Mouse (Mus musculus): Measurements from ENCODE around the gene Spopl. TPM values are rescaled to one million over a fixed set of nuclear protein-coding genes. Genes with fewer than 3 reads are reported as not detected.
"Not testable (repeated sequence)": the region's sequence is repeated elsewhere in the genome, so short reads cannot be mapped to it uniquely, and the experiment has no call there.

The Spopl gene
- total RNA-seq (2017): 32.5 and 33.3 TPM in 2 replicates

DNA sequence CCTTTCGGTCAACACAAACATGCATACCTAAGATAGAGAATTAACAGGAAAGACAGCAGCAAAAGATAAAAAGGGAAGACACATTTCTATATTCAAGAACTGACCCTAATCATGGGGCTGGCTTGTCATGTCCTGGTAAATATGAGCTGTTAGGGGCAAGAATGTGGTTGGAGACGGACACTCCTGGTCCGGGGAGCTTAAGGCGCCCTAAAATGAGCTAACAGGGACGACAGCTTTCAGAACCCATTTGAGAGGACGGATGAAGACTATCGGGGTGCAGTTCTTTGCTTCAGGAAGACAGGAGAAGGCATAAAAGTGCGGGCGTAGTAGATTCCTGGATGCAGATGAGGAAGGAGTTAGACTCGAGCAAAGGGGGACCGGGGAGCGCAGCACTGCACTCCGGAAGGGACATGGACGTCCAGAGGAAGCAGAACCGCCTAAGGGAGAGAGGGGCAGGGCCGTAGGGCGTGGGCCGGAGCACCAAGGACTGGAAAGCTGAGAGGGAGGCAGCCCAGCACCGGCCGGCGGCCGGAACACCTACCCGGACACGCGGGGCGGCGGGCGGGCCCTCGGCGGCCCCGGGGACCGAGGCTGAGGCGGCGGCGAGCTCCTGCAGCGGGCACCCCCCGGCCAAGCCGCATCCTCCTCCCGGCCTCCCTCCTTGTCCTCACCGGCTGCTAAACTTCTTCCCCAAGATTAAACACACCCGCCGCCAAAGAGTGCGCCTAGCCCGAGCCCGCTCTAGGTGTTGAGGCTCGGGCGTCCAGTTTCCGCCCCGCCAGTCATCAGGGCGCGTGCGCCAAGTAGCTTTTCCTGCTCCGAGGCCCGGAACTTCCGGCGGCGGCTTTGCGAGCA is at the start of gene Spopl:
Spopl (minus strand) TSS at position 805 of the 855 bp plus-strand sequence.
- ATAC-seq (replicated peaks in 1 of 2; ENCODE audit: insufficient read depth in 1 of 2, low FRiP score in 2 of 2, low TSS enrichment in 1 of 2, low read depth in 1 of 2, poor library complexity in 2 of 2, severe bottlenecking in 2 of 2): peak; percentile 86 to 87

DNA sequence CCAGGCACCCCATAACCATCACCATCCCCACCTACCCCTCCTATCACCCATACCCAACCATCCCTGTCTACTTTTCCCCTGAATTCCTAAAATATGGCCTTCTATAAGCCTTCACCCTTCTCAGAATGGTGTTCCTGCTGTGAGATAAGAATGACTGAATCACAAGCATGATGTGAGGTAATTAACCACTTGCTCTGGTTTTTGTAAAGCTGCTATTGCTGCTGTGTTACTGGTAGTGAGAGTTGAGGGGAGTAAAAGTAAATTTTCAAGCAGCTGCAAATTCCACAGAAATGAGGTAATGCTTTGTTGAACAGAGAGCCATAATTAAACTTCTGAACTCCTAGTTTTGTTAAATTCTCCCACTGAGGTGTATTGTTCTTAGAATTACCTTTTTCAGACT is 48.2 kb upstream of the Spopl start:
- ATAC-seq (replicated peaks in 1 of 2; ENCODE audit: insufficient read depth in 1 of 2, low FRiP score in 2 of 2, low TSS enrichment in 1 of 2, low read depth in 1 of 2, poor library complexity in 2 of 2, severe bottlenecking in 2 of 2): no peak

DNA sequence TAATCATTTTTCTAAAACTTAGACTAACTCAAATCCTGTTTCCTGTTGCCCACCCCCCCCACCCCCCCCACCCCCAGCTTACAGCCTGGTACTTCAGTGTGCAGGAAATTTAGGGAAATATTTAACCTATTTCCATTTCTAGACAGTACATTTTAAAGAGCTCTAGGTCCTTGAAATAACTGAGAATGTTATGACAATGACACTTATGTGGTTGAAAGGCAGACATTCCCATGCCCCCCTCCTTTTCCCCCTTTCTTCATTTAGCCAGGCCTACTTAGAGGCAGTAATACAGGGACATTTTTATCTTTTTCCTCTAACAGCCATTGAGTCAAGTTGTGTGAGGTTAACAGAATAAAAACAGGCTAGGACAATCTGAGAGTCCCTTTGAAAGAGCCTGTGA is 46.1 kb upstream of the Spopl start:
- ATAC-seq (replicated peaks in 1 of 2; ENCODE audit: insufficient read depth in 1 of 2, low FRiP score in 2 of 2, low TSS enrichment in 1 of 2, low read depth in 1 of 2, poor library complexity in 2 of 2, severe bottlenecking in 2 of 2): no peak

DNA sequence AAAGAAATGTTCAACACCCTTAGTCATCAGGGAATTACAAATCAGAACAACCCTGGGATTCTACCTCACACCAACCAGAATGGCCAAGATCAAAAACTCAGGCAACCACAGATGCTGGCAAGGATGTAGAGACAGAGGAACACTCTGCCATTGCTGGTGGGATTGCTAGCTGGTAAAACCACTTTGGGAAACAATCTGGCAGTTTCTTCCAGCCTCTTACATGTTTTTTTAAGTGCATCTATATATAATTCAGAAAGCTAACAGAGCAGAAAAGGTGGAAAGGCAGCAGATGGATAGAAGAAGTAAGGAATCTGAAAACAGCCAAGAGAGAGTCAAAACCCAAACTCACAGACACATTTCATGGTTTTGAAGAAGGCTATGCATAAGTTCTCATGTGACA is 33.5 kb upstream of the Spopl start:
- no peak for ATAC-seq (replicated peaks in 1 of 2; ENCODE audit: insufficient read depth in 1 of 2, low FRiP score in 2 of 2, low TSS enrichment in 1 of 2, low read depth in 1 of 2, poor library complexity in 2 of 2, severe bottlenecking in 2 of 2)

DNA sequence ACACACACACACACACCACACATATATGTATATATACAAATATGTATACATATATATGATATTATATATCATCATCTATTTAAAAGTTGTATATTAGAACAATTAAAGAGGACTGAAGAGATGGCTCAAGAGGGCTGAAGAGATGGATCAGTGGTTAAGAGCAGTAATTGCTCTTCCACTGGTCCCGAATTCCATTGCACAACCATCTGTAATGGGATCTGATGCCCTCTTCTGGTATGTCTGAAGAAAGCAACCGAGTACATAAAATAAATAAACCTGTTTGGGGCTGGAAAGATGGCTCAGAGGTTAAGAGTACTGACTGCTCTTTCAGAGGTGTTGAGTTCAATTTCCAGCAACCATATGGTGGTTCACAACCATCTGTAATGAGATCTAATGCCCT is 16.9 kb upstream of the Spopl start:
- no peak for ATAC-seq (replicated peaks in 1 of 2; ENCODE audit: insufficient read depth in 1 of 2, low FRiP score in 2 of 2, low TSS enrichment in 1 of 2, low read depth in 1 of 2, poor library complexity in 2 of 2, severe bottlenecking in 2 of 2)

DNA sequence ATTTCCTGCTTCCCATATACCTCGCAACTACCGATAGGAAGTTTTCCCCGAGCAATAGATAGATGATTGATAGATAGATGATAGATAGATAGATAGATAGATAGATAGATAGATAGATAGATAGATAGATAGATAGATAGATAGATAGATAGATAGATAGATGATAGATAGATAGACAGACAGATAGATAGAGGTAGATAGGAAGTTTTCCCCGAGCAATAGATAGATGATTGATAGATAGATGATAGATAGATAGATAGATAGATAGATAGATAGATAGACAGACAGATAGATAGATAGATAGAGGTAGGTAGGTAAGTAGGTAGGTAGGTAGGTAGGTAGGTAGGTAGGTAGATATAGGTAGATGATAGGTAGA is 239 bp upstream of the Spopl start:
- ATAC-seq (replicated peaks in 1 of 2; ENCODE audit: insufficient read depth in 1 of 2, low FRiP score in 2 of 2, low TSS enrichment in 1 of 2, low read depth in 1 of 2, poor library complexity in 2 of 2, severe bottlenecking in 2 of 2): not testable (repeated sequence)

DNA sequence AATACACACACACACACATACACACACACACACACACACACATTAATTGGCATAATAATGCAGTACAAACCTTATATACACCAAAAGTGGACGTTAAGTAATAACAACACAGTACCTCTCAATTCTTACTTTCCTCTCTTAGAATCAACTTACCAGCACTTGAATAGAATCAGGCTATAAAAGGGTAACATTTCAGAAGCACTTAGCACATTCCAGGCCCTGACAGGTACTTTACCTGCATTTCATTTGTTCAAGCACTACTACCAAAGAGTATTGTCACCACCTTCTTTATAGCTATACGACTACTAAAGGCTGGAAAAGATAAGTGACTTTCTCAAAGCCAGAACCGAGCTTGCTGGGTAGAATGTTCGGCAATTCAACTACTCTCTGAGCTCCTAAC is 1.3 kb downstream of the Spopl start:
- no peak for ATAC-seq (replicated peaks in 1 of 2; ENCODE audit: insufficient read depth in 1 of 2, low FRiP score in 2 of 2, low TSS enrichment in 1 of 2, low read depth in 1 of 2, poor library complexity in 2 of 2, severe bottlenecking in 2 of 2)

DNA sequence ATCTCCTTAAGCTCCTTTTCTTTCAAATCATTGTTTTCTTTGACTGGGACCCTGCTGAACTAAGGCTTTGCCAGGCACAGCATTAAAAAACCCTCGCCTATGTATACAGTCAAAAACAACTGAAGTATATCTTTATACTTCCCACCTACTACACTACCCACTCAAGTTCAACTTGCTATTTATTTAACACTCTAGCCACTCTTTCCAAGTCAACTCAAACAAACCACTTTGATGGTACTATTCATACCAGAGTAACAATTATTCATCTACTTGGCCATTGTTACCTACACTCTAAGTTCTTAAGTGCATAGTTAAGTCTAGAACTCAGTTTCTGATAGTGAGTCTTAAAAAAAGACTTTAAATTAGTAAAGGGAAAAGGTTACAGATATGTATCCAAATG is 3.1 kb downstream of the Spopl start:
- no peak for ATAC-seq (replicated peaks in 1 of 2; ENCODE audit: insufficient read depth in 1 of 2, low FRiP score in 2 of 2, low TSS enrichment in 1 of 2, low read depth in 1 of 2, poor library complexity in 2 of 2, severe bottlenecking in 2 of 2)

DNA sequence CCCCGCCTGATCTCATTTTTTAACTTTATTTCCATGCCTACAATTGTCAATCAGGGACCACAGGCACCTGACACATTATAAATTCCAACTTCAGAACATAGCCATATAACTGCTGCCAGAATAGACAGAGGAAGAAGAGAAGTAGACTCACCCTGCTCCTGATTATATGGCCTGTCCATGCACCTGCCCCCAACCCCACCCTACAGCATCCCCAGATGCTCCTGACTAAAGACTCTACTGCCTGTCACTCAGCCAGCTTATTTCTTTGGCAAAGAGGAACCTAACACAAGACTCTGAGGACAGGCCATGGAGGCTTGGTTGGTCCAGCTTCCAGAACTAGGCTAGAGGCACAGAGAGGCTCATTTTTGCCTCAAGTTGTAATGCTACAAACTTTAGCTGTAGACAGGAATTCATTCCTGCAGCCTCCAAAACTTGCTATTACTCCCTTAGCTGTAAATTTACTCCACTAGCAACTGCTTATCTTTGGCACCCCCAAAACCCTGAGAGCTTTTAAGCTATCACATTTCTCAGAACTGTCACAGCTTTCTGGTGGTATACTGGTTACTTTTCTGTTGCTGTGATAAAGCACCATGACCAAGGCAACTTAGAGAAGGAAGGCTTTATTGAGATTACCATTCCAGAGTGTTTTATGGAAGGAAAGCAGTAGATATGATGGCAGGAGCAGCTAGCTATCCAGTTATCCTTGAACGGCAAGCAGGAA is 6.7 kb downstream of the Spopl start:
- no peak for ATAC-seq (replicated peaks in 1 of 2; ENCODE audit: insufficient read depth in 1 of 2, low FRiP score in 2 of 2, low TSS enrichment in 1 of 2, low read depth in 1 of 2, poor library complexity in 2 of 2, severe bottlenecking in 2 of 2)

DNA sequence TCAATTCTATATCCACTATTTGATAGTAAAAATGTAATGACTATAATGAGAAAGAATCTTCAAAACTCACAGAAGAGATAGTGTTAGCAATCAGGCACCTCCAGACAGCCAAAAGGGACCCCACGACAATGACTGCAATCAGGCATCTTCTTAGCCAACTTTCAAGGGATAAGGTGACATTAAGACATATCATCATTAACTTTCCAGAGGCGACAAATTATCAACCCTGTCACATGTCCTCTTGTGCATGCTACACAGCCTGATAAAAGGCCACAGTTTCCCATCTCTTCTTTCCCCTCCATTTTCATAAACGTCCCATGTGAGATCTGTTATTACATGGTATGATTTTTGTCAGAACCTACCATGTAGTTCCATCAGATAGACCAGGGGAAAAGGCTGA is 9.0 kb downstream of the Spopl start:
- ATAC-seq (replicated peaks in 1 of 2; ENCODE audit: insufficient read depth in 1 of 2, low FRiP score in 2 of 2, low TSS enrichment in 1 of 2, low read depth in 1 of 2, poor library complexity in 2 of 2, severe bottlenecking in 2 of 2): no peak; a peak in 1 of 4 replicates

DNA sequence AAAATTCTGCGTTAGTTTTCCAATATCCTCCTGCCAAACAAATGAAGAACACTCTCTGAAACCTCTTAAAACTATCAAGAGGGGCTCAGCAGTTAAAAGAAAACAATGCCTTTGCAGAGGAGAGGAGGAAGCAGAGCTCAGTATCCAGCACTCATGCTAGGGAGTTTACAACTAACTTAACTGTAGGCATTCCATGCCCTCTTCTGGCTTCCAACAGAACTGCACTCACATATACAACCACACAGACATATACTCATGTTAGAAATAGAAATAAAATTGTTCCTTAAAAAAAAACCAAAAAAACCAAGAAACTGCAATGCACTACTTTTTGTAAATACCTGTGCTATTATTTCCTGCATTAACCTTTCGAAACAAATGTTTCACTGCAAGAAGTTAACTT is 12.7 kb downstream of the Spopl start:
- ATAC-seq (replicated peaks in 1 of 2; ENCODE audit: insufficient read depth in 1 of 2, low FRiP score in 2 of 2, low TSS enrichment in 1 of 2, low read depth in 1 of 2, poor library complexity in 2 of 2, severe bottlenecking in 2 of 2): no peak

DNA sequence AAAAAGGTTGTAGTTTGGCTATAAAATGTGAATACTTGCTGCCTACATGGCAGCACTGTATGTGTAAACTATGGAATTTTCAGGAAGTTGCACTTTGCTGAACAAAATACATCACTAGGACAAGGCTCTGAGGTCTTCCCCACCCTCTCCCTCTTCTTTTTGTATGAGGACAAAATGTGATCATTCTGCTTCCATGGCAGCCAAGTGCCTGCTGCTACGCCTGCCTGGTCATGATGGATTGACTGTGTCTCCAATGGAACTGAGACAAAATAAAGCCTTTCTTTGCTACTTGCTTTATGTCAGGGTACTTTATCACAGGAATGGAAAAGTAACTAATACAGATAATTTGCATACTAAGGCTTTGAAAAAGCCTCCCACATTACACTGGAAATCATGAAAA is 20.7 kb downstream of the Spopl start:
- ATAC-seq (replicated peaks in 1 of 2; ENCODE audit: insufficient read depth in 1 of 2, low FRiP score in 2 of 2, low TSS enrichment in 1 of 2, low read depth in 1 of 2, poor library complexity in 2 of 2, severe bottlenecking in 2 of 2): no peak

DNA sequence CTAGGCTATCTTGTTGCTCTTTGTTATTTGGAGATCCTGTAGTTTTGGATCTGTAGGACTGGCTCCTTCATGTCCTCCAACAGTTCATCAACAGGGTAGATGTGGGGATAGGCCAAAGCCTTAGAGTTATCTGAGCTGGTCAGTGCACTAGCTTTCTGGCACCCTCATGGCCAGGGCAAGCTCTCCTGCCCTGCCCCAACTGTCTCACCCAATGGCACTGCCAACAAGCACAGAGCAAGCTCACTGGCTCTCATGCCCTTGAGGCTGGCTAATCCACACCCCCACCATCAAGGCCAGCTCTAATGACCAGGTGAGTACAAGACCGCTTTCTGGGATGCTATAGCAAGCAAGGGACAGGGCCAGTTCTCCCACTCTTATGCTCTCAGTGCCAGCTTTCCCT is 24.7 kb downstream of the Spopl start:
- no peak for ATAC-seq (replicated peaks in 1 of 2; ENCODE audit: insufficient read depth in 1 of 2, low FRiP score in 2 of 2, low TSS enrichment in 1 of 2, low read depth in 1 of 2, poor library complexity in 2 of 2, severe bottlenecking in 2 of 2)

DNA sequence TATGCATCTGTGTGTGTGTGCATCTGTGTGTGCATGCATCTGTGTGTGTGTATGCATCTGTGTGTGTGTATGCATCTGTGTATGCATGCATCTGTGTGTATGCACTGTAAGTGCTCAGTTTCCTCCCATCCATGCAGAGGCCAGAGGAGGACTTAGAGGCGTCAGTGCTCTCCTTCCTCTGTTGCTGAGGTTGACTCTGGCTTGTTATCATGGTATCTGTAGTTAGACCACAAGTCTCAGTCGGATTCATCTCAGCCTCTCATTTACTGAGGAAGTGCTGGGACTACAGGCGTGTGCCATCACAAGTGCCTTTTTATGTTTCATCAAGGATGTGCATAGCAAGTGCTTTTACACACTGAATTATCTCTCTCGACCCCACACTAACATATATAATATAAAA is 31.9 kb downstream of the Spopl start:
- ATAC-seq (replicated peaks in 1 of 2; ENCODE audit: insufficient read depth in 1 of 2, low FRiP score in 2 of 2, low TSS enrichment in 1 of 2, low read depth in 1 of 2, poor library complexity in 2 of 2, severe bottlenecking in 2 of 2): no peak

DNA sequence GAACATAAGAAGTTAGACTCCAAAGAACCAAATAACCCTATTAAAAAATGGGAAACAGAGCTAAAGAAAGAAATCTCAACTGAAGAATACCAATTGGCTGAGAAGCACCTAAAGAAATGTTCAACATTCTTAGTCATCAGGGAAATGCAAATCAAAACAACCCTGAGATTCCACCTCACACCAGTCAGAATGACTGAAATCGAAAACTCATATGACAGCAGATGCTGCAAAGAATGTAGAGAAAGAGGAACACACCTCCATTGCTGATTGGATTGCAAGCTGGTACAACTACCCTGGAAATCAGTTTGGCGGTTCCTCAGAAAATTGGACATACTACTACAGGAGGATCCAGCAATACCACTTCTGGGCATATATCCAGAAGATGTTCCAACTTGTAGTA is 44.2 kb downstream of the Spopl start:
- not testable (repeated sequence) for ATAC-seq (replicated peaks in 1 of 2; ENCODE audit: insufficient read depth in 1 of 2, low FRiP score in 2 of 2, low TSS enrichment in 1 of 2, low read depth in 1 of 2, poor library complexity in 2 of 2, severe bottlenecking in 2 of 2)

DNA sequence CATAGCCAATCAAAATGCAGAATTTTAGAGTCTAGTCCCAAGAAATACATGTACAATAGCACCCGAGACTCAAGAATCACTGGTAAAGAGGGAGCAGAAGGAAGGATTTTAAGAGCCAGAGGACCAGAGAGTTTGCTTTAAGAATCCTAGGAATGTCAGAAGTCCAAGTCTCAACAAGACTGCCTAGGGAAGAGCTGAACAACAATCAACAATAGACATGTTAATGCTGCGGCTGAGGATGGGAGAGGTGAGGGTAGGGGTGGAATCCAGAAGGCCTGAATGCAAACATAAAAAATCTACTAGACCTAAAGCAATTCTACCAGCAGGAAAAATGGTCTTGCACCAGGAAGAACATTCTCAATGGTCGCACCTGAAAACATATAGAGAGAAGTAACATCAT is 66.8 kb downstream of the Spopl start:
- ATAC-seq (replicated peaks in 1 of 2; ENCODE audit: insufficient read depth in 1 of 2, low FRiP score in 2 of 2, low TSS enrichment in 1 of 2, low read depth in 1 of 2, poor library complexity in 2 of 2, severe bottlenecking in 2 of 2): no peak

DNA sequence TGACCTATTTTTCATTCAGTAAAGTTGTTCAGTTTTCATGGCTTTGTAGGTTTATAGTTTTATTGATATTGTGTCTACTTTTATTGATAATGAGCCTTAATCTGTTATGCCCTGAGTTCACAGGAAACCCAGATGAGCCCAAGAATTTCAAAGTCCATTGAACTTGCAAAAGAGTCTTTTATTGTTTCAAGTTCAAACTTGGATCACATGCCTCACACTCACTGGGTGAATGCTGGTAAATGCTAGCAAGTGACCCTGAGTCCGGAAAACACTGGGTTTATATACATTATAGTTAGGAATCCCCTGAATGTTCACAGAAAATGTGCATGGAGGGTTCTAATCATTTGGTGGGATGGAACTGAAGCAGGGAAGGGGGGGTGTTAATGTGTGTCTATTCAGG is 90.2 kb downstream of the Spopl start:
- ATAC-seq (replicated peaks in 1 of 2; ENCODE audit: insufficient read depth in 1 of 2, low FRiP score in 2 of 2, low TSS enrichment in 1 of 2, low read depth in 1 of 2, poor library complexity in 2 of 2, severe bottlenecking in 2 of 2): no peak

DNA sequence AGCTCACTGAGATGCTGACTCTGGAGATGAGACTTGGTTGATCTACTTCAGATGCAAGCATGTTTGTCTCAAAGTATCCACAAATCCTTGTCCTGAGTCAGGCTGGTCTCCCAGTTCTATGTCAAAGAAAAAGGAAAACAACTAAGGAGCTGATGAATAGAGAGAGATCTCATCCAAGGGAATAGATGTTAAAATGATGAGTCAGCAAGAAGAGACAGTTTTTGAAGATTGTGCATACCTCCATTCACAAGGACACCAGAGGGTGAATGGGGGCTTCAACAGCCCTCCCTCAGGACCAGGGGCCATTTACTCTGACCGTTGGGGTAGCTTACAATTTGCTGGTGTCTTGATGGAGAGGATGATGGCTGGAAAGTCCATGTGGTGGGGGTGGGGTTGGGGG is 104.4 kb downstream of the Spopl start:
- ATAC-seq (replicated peaks in 1 of 2; ENCODE audit: insufficient read depth in 1 of 2, low FRiP score in 2 of 2, low TSS enrichment in 1 of 2, low read depth in 1 of 2, poor library complexity in 2 of 2, severe bottlenecking in 2 of 2): no peak

DNA sequence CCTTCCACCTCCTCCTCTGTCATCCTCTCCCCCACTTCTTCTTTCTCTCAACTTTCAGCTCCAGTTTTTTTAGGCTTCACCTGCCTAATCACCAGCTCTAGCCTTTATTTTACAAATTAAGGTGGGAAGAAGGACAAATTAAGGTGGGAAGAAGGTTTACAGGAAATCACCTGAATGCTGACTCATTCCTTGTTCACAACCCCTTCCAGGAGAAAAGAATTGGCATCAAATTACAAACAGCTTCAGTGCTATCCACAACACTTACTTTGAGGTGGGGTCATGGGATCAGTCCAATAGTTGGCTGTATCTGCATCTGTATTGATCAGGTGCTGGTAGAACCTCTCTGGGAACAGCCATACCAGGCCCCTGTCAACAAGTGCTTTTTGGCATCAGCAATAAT is 114.5 kb downstream of the Spopl start:
- no peak for ATAC-seq (replicated peaks in 1 of 2; ENCODE audit: insufficient read depth in 1 of 2, low FRiP score in 2 of 2, low TSS enrichment in 1 of 2, low read depth in 1 of 2, poor library complexity in 2 of 2, severe bottlenecking in 2 of 2)
